In genomic region chr9:82712769-82713733, GRCm38 (mm10) we compare ENCODE assay signal across 29 mouse cellular contexts.
DNase-seq lines count a peak whose midpoint lies in the region; ATAC-seq and TF ChIP-seq lines count a peak whose summit lies in the region.
"Had no signal": no experiment of that assay in that cellular context is flagged by ENCODE, and none has a peak within 500 bp of the region (broad histone marks: within the 10 kb centered on the region; RNA-seq: fewer than 3 reads in every experiment).

No protein-coding gene starts in this region.

- H3K79me2 ChIP-seq in liver, adult 2 months (ENCODE audit: control insufficient read depth, insufficient read depth, low read length): no peaks in the 10 kb centered on the region

- H3K27me3 ChIP-seq in liver, adult 2 months (ENCODE audit: control insufficient read depth, insufficient read depth, low read length): no peaks in the 10 kb centered on the region
- H3K27me3 ChIP-seq in liver, embryonic 15.5 days: no peaks in the 10 kb centered on the region
- H3K27me3 ChIP-seq: embryonic facial prominence, embryonic 13.5 days; forebrain, embryonic 15.5 days; hindbrain, embryonic 12.5 days; limb, embryonic 12.5 days; midbrain, embryonic 15.5 days; neural tube, embryonic 15.5 days had no signal

- TF ChIP-seq POLR2A in liver, adult 2 months (IDR thresholded peaks at IDR 0.05; ENCODE audit: extremely low read depth, insufficient read depth, low read length): no peak

- peak; percentile 1 for DNase-seq in liver, adult 2 months (ENCODE audit: extremely low read depth, low read depth, low spot score)
- no peak for DNase-seq in liver
- peak; percentile 20 for DNase-seq in c-Kit-positive CD71-positive TER-119-negative erythroid progenitor cells, embryonic 14.5 days (ENCODE audit: low read depth)
- DNase-seq in adrenal gland, postnatal 25 days: no peak
- DNase-seq in frontal cortex, postnatal 25 days (ENCODE audit: low spot score in 2 of 2): no peak
- no peak for DNase-seq in thymus, postnatal 10 days (ENCODE audit: low spot score in 2 of 2)
- DNase-seq: cerebellum, adult 9-10 months; cerebellum, postnatal 36 days; gastrocnemius, adult 2 months; gastrocnemius, postnatal 36 days; heart, adult 18-20 months; heart, postnatal 36 days; kidney, adult 11 months; kidney, postnatal 14 days; layer of hippocampus, adult 9-11 months; lung, adult 2 months; lung, postnatal 10 days; right cerebral cortex, postnatal 25 days had no signal

- H3K9me3 ChIP-seq in liver, embryonic 15.5 days (replicated peaks): no peaks in the 10 kb centered on the region
- H3K9me3 ChIP-seq: embryonic facial prominence, embryonic 13.5 days; forebrain, embryonic 10.5 days; forebrain, embryonic 15.5 days; hindbrain, embryonic 12.5 days; limb, embryonic 12.5 days; midbrain, embryonic 10.5 days; midbrain, embryonic 15.5 days; neural tube, embryonic 15.5 days had no signal

- no peak overlapping the region for H3K9ac ChIP-seq in liver, adult 2 months (ENCODE audit: low read depth, low read length)
- H3K9ac ChIP-seq in liver, embryonic 15.5 days: no peak overlapping the region
- H3K9ac ChIP-seq: embryonic facial prominence, embryonic 13.5 days; forebrain, embryonic 15.5 days; hindbrain, embryonic 12.5 days; limb, embryonic 12.5 days; midbrain, embryonic 15.5 days; neural tube, embryonic 15.5 days had no signal

- TF ChIP-seq CTCF in liver, adult 2 months (IDR thresholded peaks at IDR 0.05; ENCODE audit: low read depth, low read length): no peak

- no peaks in the 10 kb centered on the region for H3K36me3 ChIP-seq in liver, adult 2 months (ENCODE audit: control insufficient read depth, insufficient read depth, low read length)
- no peaks in the 10 kb centered on the region for H3K36me3 ChIP-seq in liver, embryonic 15.5 days (replicated peaks)
- H3K36me3 ChIP-seq: embryonic facial prominence, embryonic 13.5 days; forebrain, embryonic 10.5 days; forebrain, embryonic 15.5 days; hindbrain, embryonic 12.5 days; limb, embryonic 12.5 days; midbrain, embryonic 10.5 days; midbrain, embryonic 15.5 days; neural tube, embryonic 15.5 days had no signal

- H3K4me1 ChIP-seq in liver, adult 2 months (ENCODE audit: control insufficient read depth, insufficient read depth, low read length): no peaks in the 10 kb centered on the region
- no peaks in the 10 kb centered on the region for H3K4me1 ChIP-seq in liver, embryonic 15.5 days (replicated peaks)
- H3K4me1 ChIP-seq: embryonic facial prominence, embryonic 13.5 days; hindbrain, embryonic 12.5 days; midbrain, embryonic 15.5 days; neural tube, embryonic 15.5 days had no signal

- no peak overlapping the region for H3K27ac ChIP-seq in liver, adult 2 months (replicated peaks; ENCODE audit: insufficient read depth, low read depth, low read length)
- no peak overlapping the region for H3K27ac ChIP-seq in liver, embryonic 15.5 days (replicated peaks)
- H3K27ac ChIP-seq: embryonic facial prominence, embryonic 13.5 days; forebrain, embryonic 10.5 days; forebrain, embryonic 15.5 days; gastrocnemius, adult 2 months; hindbrain, embryonic 12.5 days; limb, embryonic 12.5 days; macrophage; midbrain, embryonic 10.5 days; midbrain, embryonic 15.5 days; neural tube, embryonic 15.5 days had no signal

- H3K4me3 ChIP-seq in liver, adult 2 months (ENCODE audit: insufficient read depth, low read depth, low read length): no peak overlapping the region
- H3K4me3 ChIP-seq in liver, embryonic 15.5 days (replicated peaks): no peak overlapping the region
- H3K4me3 ChIP-seq: embryonic facial prominence, embryonic 13.5 days; forebrain, embryonic 10.5 days; forebrain, embryonic 15.5 days; gastrocnemius, adult 2 months; hindbrain, embryonic 12.5 days; limb, embryonic 12.5 days; midbrain, embryonic 10.5 days; midbrain, embryonic 15.5 days; neural tube, embryonic 15.5 days had no signal

- 55% methylated on average over 3 of the region's 3 CpGs for WGBS in liver, adult 2 months
- 24% methylated on average over 3 of the region's 3 CpGs for WGBS in liver, embryonic 15.5 days (ENCODE audit: insufficient replicate concordance)

- H3K4me2 ChIP-seq in liver, embryonic 15.5 days: no peak overlapping the region
- H3K4me2 ChIP-seq: embryonic facial prominence, embryonic 13.5 days; forebrain, embryonic 15.5 days; heart, embryonic 11.5 days; hindbrain, embryonic 12.5 days; limb, embryonic 12.5 days; midbrain, embryonic 15.5 days; neural tube, embryonic 15.5 days had no signal

- ATAC-seq in liver, embryonic 15.5 days (ENCODE audit: insufficient read depth): peak; percentile 63
- ATAC-seq: forebrain, embryonic 15.5 days; midbrain, embryonic 15.5 days had no signal

Comparison
In these comparisons a context has a peak if more than half of its experiments do, and no peak if none do; other contexts are left out.
1. DNase-seq: peak in liver, adult 2 months (single experiment) and c-Kit-positive CD71-positive TER-119-negative erythroid progenitor cells, embryonic 14.5 days (single experiment); none in liver (single experiment), adrenal gland, postnatal 25 days (single experiment), frontal cortex, postnatal 25 days (0 of 2) and thymus, postnatal 10 days (0 of 2).